Mouse (Mus musculus): ENCODE data around the gene Ctse. TPM values are rescaled to one million over a fixed set of nuclear protein-coding genes. Genes with fewer than 3 reads are reported as not detected.
"Not testable (repeated sequence)": the region's sequence is repeated elsewhere in the genome, so short reads cannot be mapped to it uniquely, and the experiment has no call there.

Ctse gene
- total RNA-seq (2021): 1 to 10 TPM in 1 of 2 experiments, under 1 TPM in 1; 0.52 to 2.5 TPM
- long read RNA-seq, experiment 1, partial matches to known transcripts: 0 of 1 reads
- long read RNA-seq, experiment 1, other reads (novel, unspliced or antisense): 1 of 1 reads
- long read RNA-seq, experiment 2, partial matches to known transcripts: 0 of 2 reads
- long read RNA-seq, experiment 2, other reads (novel, unspliced or antisense): 0 of 2 reads

DNA sequence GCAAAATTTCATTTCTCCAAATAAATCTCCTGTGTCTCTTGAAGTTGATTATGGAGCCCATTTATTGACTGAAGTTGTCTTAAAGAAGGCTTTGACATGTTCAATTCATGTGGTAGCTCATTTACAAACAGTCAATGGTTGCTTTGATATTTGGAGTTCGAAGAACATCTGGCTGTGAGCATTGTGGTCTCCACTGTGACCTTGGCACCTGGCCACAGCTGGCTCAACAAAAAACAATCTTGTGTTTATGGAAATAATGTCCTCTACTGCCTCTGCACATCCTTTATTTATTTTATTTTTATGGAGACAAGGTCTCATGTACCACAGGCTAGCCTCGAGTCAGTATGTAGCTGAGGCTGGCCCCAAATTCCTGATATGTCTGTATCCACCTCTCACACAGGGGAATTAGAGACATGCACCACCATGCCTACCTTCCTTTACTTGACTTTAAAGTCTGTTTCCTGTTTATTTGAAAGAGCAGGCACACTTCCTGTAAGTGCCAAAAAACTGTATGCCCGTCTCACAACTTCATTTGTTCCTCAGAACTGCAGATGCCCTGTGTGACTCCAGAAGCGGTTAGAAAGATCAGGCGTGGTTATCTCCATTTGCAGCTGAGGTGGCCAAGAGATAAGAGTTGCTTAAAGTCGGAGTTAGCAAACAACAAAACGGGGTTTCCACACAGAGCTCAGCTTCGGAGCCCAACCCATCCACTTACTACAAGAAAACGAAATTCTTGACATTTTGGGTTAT lies at the start of gene Ctse:
Ctse (plus strand) TSS at position 516 of the 750 bp plus-strand sequence.
- no peak for DNase-seq

DNA sequence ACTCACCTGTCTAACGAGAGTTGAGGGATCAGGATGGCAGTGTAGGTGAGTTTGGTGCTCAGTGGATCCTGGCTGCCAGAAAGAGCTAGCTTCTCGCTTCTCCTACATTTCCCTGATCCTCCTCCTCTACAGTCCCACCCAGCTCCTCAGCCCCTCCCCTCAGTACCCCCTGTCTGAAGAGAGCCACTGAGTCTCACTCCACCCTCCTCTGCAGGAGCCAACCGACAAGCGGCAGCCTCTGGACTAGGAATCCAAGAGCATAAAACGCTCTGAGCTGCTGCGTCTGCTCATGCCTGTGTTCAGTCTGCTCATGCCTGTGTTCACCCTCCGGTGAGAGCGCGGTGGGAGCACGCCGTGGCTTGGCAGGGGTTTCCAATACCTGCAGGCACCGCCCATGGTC lies 39.2 kb upstream of the Ctse start, which contains the start of gene Avpr1b:
Avpr1b (plus strand) TSS at position 335 of the 400 bp plus-strand sequence.
- DNase-seq: no peak

DNA sequence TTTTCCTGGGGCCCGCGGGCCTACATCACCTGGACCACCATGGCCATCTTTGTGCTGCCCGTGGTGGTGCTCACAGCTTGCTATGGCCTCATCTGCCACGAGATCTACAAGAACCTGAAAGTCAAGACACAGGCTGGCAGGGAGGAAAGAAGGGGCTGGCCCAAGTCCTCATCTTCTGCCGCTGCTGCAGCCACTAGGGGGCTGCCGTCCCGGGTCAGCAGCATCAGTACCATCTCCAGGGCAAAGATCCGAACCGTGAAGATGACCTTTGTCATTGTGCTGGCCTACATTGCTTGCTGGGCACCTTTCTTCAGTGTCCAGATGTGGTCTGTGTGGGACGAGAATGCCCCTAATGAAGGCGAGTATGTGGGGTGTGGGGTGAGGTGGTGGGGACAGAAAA lies 37.8 kb upstream of the Ctse start:
- DNase-seq: no peak

DNA sequence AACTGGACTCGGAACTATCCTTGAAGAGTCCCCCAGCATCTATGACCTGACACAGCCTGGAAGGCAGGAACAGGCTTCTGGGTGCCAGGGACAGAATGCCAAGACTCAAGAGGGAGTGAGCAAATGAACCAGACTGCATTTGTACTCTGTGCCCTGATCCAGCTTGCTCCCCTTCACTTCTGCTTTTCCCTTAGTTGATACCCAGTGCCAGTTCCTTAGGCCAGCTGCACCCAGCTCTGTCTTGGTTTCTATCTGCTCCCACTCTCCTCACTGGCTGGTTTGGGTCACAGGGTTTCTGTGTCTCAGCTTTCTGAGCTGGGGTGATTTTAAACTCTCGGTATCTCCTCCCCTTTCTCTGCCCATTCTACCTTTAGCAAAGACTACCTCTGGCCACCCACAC lies 31.4 kb upstream of the Ctse start:
- no peak for DNase-seq

DNA sequence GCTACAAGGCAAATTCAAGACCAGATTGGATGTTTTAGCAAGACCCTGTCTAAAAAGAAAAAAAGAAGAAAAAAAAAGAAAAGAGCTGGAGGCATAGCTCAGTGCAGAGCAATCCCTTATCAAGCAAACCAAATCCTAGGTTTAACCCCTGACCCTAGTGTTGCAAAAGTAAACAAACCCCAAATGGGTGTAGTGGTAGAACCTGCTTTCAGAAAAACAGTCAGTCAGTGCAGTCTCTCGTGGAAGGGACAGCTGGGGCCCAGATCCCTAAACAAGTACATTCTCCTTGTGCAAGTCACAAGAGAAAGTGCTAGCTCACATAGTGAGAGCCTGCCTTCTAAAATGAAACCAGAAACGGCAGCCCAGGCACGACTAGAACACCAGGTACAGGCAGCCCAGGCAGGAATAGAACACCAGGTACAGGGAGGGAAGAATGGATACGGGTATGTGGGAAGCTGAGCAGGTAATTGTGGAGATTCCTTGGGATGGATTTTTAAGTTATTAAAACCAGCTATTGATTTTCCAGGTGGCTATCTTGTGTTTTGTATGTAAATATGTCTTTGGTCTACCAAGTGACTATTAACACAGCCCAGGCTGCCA lies 25.4 kb upstream of the Ctse start:
- DNase-seq: no peak

DNA sequence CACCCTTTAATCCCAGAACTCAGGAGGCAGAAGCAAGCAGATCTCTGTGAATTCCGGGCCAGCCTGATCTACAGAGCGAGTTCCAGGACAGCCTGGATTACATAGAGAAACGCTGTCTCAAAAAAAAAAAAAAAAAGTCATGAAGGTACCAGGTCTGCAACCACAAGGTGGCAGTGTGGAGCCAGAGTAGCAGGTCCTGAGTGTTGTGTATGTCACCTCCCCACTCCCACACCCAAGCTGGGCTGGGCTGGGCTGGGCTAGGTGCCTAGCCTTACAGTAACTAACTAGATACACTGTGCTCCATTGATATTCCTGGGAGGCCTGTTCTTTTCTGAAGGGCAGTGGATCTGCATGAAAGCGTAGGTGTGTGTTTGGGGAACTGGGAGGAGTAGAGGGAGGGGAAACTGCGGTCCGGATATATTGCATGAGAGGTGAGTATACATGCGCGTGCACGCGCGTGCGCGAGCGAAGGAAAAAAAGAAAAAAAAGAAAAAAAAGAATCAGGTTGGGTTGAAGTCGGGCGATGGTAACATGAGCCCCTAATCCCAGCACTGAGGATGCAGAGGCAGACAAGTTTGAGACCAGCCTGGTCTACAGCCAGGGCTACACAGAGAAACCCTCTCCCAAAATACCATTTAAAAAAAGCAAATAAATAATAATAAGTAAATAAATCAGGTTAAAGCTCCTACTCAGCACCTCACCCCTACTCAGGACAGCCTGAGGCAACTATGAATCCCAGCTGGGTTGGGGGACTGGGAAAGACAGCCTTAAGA lies 24.6 kb upstream of the Ctse start:
- peak; percentile 69 to 85 for DNase-seq

DNA sequence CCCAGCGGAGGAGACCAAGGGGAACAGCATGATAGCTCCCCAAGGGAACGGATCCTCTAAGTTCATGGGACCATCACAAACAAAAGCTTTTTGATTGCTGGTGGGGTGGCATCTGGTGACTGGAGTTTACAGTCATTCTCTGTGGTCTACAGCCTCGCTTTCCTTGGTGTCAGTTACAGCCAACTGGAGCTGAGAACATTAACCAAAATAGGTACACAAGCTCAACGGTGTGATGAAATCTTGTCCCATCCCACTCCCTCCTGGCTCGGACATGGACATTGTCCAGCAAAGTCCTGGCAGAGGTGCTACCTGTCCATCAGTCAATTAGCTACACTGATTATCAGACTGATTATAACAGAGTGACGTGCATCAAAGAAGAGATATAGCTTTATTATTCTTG lies 23.5 kb upstream of the Ctse start:
- no peak for DNase-seq

DNA sequence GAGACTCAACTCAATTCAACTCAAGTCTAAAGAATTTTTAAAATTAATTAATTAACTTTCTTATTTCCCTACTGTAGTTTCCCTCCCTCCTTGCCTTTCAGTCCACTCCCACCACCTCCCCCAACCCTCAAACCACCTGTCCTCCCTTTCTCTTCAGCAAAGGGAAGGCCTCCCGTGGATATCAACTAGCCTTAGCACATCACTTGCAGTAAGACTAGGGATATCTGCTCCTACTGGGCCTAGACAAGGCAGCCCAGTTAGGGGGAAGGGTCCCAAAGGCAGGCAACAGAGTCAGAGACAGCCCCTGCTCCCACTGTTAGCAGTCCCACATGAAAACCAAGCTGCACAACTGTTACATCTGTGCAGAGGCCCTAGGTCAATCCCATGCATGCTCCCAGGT lies 22.0 kb upstream of the Ctse start:
- no peak for DNase-seq

DNA sequence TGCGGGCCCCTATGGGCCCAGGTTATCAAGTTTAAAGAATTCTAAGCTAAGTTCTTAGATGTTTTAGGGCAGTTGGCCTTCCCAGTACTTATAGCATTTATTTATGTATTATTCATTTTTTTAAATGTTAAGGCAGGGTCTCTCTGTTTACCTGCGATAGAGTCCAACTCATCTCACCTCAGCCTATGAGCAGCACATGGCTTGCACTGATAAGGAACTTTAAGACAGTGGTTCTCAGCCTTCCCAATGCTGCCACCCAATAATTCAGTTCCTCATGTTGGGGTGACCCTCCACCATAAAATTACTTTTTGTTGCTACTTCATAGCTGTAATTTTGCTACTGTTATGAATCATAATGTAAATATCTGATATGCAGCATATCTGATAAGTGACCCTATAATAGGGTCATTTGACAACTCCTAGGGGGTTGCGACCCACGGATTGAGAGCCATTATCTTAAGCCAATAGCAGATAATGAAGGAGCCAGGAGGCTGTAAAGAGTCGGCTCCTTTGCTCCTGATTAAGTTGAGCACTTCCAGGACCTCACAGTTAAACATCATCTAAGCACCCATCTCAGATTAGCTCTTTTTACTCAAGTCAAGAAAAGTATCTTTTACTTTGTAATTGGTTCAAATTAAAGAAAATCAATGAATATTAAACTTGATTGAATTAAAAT lies 21.4 kb upstream of the Ctse start:
- no peak for DNase-seq

DNA sequence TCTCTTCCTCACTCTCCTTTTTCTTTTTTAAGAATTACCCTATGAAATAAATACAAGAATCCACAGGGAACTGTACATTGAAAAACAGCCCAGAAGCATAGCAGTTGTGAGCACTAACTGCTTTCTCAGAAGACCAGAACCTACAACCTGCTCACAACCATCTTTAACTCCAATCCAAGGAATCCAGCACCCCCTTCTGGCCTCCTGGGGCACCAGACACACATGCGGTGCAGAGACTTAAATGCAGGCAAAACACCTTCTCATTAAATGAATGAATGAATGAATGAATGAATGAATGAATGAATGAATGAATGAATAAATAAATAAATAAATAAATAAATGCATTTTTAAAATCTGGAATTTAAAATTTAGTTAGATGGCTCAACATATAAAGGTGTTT lies 19.5 kb upstream of the Ctse start:
- no peak for DNase-seq

DNA sequence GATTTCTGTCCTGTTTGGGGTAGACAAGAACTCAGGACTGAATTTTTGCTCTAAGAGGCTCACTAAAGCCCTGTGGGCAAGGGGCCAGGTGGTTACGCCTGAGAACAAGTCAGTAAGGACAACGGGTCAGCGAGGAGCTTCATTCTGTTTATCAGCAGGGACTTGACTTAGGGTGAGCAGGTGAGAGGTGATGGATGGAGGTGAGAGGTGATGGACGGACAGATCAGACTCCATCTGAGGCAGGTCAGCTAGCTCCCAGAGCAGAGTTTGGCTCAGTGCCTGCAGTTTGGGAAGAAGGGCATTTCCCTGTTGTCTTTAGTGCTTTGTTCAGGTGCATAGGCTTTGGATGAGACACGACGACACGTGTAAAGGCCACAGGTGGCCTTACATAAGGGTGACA lies 18.8 kb upstream of the Ctse start:
- no peak for DNase-seq

DNA sequence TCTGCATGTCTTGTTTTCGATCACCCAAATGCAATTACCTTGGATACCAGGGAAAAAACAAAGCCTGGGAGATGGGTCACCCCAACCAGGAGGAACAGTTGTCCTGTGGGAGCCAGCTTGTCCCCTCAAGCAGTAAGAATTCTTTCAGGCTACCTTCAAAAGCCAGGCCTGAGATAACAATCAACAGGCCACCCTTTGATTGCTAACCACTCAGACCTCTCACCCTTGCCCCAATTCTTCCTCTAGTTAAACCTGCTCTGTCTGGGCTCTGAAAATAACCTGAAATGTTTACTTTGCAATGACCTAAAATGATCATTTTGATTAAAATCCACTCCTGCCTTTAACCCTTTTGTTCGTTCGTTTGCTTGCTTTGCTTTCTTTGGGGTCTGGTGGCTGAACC lies 14.5 kb upstream of the Ctse start:
- DNase-seq: no peak

DNA sequence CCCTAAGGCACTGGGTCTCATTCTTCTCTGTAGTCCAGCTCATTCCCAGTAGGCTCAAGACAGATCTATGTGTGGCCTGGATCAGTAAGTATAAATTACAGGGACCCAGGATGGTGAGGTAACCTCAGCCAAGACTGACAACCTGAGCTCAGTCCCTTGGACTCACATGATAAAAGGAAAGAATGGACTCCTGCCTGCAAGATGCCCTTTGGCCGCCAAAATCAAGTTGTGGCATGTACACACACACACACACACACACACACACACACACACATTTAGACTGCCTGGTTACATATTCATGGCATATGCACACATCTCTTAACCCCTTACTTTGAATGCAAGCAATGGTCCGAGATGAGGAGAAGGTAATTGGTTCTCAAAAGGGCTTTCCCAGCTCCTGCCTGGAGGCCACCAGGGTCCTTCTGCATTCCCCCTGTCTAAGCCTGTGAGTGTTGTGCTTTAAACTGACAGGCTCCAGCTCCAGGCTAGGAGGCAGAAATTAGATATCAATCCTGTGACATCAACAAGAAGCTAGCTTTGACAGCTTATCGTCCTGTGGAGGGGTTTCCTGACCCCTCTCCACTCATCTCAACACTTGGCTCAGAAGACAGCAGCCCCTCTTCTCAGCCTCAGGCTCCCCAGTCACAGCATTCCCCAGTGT lies 13.8 kb upstream of the Ctse start:
- no peak for DNase-seq

DNA sequence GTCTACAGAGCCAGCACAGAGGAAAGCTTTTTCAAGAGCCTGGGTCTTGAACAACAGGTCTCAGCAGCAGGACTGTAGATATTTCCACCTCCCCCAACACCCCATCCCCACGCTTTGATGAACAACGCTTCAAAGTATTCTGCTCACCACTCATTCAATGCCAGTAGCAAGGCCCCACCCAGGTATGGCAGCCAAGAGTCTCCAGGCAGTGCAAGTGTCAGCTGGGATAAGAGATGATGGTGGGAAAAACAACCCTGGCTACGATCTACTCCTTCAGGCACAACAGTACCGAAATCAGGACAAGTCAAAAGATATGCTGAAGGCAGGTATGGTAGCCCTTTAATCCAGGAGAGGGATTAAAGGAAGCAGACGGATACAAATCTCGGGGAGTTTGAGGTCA lies 11.9 kb upstream of the Ctse start:
- DNase-seq: no peak

DNA sequence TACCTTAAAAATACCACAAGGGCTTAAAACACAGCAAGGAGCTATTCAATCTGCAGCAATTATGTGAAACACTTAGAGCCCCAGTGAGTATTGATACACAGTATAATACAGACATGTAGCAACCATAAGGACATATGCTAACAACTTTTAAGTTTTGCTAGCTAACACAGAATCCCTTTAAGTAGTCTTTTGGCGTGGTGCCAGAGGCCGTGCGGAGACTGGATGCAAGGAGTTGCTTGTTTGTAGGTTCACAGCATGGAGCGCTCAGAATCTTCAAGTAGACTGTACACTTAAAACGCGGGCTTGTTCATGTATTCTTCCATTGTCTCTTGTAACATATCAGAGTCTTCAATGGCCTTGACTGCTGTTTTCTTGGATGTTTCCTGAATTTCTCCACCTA lies 5.9 kb upstream of the Ctse start:
- not testable (repeated sequence) for DNase-seq

DNA sequence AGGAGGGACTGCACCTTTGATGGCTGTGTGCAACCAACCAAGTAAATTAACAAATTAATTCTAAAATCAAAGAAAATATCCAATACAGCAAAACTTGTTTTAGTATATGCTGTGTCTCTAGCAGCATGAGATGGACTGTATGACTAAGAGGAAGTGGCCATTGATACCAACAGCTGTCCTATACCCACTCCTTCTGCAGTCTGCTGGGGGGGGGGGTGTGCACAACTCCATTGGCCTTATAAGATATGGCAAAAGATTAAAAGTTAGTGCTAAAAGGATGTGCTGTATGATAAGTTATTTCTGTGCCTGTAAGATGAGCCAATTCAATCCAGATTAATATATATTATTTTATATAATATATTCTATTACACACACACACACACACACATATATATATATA lies 3.6 kb upstream of the Ctse start:
- DNase-seq: no peak

DNA sequence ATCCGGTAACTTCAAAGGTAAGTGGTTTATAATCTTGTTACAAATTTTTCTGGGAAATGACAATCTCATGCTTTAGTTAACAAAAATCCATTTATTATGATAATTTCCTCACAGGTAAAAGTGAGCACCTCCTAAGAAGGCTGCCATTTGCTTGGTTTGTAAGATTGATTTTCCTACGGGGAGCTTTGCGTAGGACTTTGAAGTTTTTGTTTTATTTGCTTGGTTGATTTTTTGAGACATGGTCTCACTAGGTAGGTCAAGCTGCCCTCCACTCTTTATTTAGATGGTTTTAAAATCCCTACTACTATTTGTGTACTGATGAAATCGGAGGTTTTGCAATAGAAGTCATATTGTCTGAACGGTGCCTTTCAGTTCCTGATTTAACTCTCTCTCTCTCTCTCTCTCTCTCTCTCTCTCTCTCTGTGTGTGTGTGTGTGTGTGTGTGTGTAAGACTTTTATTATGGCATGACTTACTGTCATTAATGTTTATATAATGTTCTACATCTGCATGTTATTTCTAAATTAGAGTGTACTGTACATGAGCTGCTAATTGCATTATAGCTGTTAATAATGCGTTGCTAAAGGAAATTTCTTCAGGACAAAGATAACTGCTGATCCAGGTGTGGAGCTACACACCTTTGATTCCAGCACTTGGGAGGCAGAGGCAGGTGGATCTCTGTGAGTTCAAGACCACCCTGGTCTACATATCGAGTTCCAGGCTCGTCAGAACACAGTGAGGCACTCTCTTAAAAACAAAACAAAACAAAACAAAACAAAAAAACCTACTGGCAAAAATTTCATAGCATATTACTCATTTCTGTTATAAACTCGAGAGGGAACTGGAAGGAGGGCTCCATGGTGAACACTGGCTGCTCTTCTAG lies 675 bp downstream of the Ctse start:
- no peak for DNase-seq

DNA sequence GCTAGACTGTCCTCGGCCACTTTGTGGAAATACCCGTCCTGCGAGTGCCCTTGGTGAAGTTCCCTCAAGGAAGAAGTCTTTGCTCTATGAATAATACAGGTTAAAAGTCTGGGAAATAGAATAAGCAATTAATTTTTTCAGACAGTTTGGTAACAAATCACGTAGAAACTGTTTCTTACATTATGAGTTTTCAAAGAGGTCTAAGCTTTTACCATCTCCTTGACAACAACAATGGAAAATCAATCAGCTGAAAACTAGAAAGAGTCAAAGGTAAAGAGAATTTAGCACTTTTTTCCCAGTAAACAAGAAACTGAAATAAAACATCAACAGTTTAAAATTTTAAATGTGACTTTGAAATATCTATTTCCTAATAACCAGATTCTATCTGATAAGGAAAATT lies 2.0 kb downstream of the Ctse start:
- DNase-seq: no peak

DNA sequence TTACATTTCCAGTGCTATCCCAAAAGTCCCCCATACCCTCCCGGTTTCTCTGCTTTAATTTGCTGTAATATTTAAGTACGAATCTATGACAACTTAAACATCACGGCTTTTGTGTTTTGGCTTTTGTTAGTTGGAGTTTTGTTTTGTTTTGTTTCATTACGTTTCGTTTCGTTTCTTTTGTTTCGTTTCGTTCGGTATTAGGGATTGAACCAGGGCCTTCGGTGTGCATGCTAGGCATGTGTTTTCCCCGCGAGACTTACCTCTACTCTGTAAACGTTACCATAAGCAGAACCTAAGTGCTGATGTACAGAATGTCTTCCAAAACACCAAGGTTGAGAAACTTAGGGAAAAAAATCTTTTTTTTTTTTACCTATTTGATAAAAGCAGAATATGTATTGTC lies 3.5 kb downstream of the Ctse start:
- DNase-seq: no peak

DNA sequence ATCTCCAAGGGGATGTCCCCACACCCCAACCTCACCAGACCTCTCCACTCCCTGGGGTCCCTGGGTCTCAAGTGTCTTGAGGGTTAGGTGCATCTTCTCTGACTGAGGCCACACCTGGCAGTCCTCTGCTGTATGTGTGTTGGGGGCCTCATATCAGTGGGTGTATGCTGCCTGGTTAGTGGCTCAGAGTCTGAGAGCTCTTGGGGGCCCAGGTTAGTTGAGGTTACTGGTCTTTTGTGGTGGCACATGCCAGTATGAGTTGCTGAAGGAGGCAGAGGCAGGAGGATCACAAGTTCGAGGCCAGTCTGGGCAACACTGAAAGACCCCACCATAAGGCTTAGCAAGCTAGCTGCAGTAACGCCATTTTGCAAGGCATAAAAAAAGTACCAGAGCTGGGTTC lies 4.1 kb downstream of the Ctse start:
- no peak for DNase-seq
